ENCODE assay signal across 23 mouse cellular contexts in genomic region chr16:26369044-26369730, GRCm38 (mm10). TPM values are rescaled to one million over a fixed set of nuclear protein-coding genes. Genes with fewer than 3 reads are reported as not detected.
DNase-seq lines count a peak whose midpoint lies in the region; ATAC-seq and TF ChIP-seq lines count a peak whose summit lies in the region.
"Had no signal": no experiment of that assay in that cellular context is flagged by ENCODE, and none has a peak within 500 bp of the region (broad histone marks: within the 10 kb centered on the region; RNA-seq: fewer than 3 reads in every experiment).

No protein-coding gene starts in this region.

- H3K4me1 ChIP-seq in embryonic facial prominence, embryonic 14.5 days (ENCODE audit: control insufficient read depth, insufficient read depth, low read length) = no peaks in the 10 kb centered on the region
- peaks cover 7% of the 10 kb centered on the region for H3K4me1 ChIP-seq in embryonic facial prominence, embryonic 10.5 days
- H3K4me1 ChIP-seq in limb, embryonic 13.5 days = 0 out of 2 replicates have a peak, but pooled peaks cover 8% of the 10 kb centered on the region
- peaks cover 13% of the 10 kb centered on the region for H3K4me1 ChIP-seq in limb, embryonic 10.5 days
- no peaks in the 10 kb centered on the region for H3K4me1 ChIP-seq in intestine, postnatal 0 days (replicated peaks; ENCODE audit: control insufficient read depth, insufficient read depth, low read length)
- H3K4me1 ChIP-seq in stomach, postnatal 0 days (replicated peaks; ENCODE audit: control insufficient read depth, insufficient read depth) = no peaks in the 10 kb centered on the region
- H3K4me1 ChIP-seq: stomach, embryonic 15.5 days had no signal

- DNase-seq in embryonic facial prominence, embryonic 14.5 days (ENCODE audit: low spot score) = no peak
- no peak for DNase-seq in embryonic facial prominence, embryonic 10.5 days (ENCODE audit: low spot score)
- DNase-seq in limb, embryonic 10.5 days (ENCODE audit: low spot score) = no peak
- DNase-seq in stomach, postnatal 0 days (ENCODE audit: low spot score) = no peak
- DNase-seq: adrenal gland, adult 8-10 months; cerebellum, adult 8-10 months; gastrocnemius, adult 2 months; layer of hippocampus, adult 9-11 months; lung, postnatal 14 days; thymus, adult 2 months; thymus, postnatal 4 days had no signal

- ATAC-seq in embryonic facial prominence, embryonic 14.5 days (ENCODE audit: low read depth) = no peak
- no peak for ATAC-seq in limb, embryonic 13.5 days (ENCODE audit: low FRiP score, low read depth)
- ATAC-seq in intestine, postnatal 0 days = peak; percentile 66
- ATAC-seq in megakaryocyte, adult 5-6 weeks (ENCODE audit: poor library complexity, severe bottlenecking) = peak; percentile 60
- ATAC-seq in erythroid progenitor cell, adult 5-6 weeks (replicated peaks; ENCODE audit: low FRiP score, poor library complexity, severe bottlenecking) = no peak
- ATAC-seq in stomach, postnatal 0 days (ENCODE audit: low FRiP score, low TSS enrichment) = no peak
- ATAC-seq: activated CD4-positive, CD25-positive, alpha-beta regulatory T cell, adult 4 months; forebrain, embryonic 14.5 days; midbrain, embryonic 13.5 days had no signal

- no peak overlapping the region for H3K9ac ChIP-seq in embryonic facial prominence, embryonic 14.5 days (ENCODE audit: low read depth, low read length)
- H3K9ac ChIP-seq in limb, embryonic 13.5 days = no peak overlapping the region
- H3K9ac ChIP-seq in intestine, postnatal 0 days (ENCODE audit: low read depth, low read length) = no peak overlapping the region
- no peak overlapping the region for H3K9ac ChIP-seq in stomach, postnatal 0 days (ENCODE audit: low read length)
- H3K9ac ChIP-seq: limb, embryonic 15.5 days; midbrain, embryonic 13.5 days; stomach, embryonic 15.5 days had no signal

- H3K9me3 ChIP-seq in embryonic facial prominence, embryonic 14.5 days (ENCODE audit: control insufficient read depth, low read length) = no peaks in the 10 kb centered on the region
- H3K9me3 ChIP-seq in embryonic facial prominence, embryonic 10.5 days = no peaks in the 10 kb centered on the region
- H3K9me3 ChIP-seq in limb, embryonic 13.5 days = no peaks in the 10 kb centered on the region
- no peaks in the 10 kb centered on the region for H3K9me3 ChIP-seq in limb, embryonic 10.5 days (replicated peaks)
- H3K9me3 ChIP-seq in intestine, postnatal 0 days (ENCODE audit: control insufficient read depth) = no peaks in the 10 kb centered on the region
- H3K9me3 ChIP-seq in stomach, postnatal 0 days (ENCODE audit: control insufficient read depth, low read length) = no peaks in the 10 kb centered on the region
- H3K9me3 ChIP-seq: limb, embryonic 15.5 days; megakaryocyte, embryonic 14.5 days; midbrain, embryonic 13.5 days; stomach, embryonic 15.5 days had no signal

- no peaks in the 10 kb centered on the region for H3K36me3 ChIP-seq in embryonic facial prominence, embryonic 14.5 days (ENCODE audit: control insufficient read depth, insufficient read depth, low read length)
- no peaks in the 10 kb centered on the region for H3K36me3 ChIP-seq in embryonic facial prominence, embryonic 10.5 days (replicated peaks)
- no peaks in the 10 kb centered on the region for H3K36me3 ChIP-seq in limb, embryonic 13.5 days
- H3K36me3 ChIP-seq in limb, embryonic 10.5 days = no peaks in the 10 kb centered on the region
- no peaks in the 10 kb centered on the region for H3K36me3 ChIP-seq in intestine, postnatal 0 days (ENCODE audit: control insufficient read depth, insufficient read depth)
- H3K36me3 ChIP-seq in stomach, postnatal 0 days (ENCODE audit: control insufficient read depth, insufficient read depth, low read length) = no peaks in the 10 kb centered on the region
- H3K36me3 ChIP-seq: limb, embryonic 15.5 days; midbrain, embryonic 13.5 days; stomach, embryonic 15.5 days had no signal

- no peak overlapping the region for H3K4me3 ChIP-seq in embryonic facial prominence, embryonic 14.5 days (ENCODE audit: low read depth, low read length)
- H3K4me3 ChIP-seq in embryonic facial prominence, embryonic 10.5 days = no peak overlapping the region
- H3K4me3 ChIP-seq in limb, embryonic 13.5 days = no peak overlapping the region
- H3K4me3 ChIP-seq in limb, embryonic 10.5 days = no peak overlapping the region
- H3K4me3 ChIP-seq in intestine, postnatal 0 days (ENCODE audit: low read depth, low read length) = no peak overlapping the region
- H3K4me3 ChIP-seq in stomach, postnatal 0 days (ENCODE audit: low read depth, low read length) = no peak overlapping the region
- H3K4me3 ChIP-seq: erythroblast, embryonic 14.5 days; gastrocnemius, adult 2 months; megakaryocyte, embryonic 14.5 days; midbrain, embryonic 13.5 days; stomach, embryonic 15.5 days had no signal

- H3K4me2 ChIP-seq in embryonic facial prominence, embryonic 14.5 days (ENCODE audit: low read depth, low read length) = 0 out of 2 replicates have a peak overlapping the region, but pooled peaks have one; percentile 7
- 0 out of 2 replicates have a peak overlapping the region, but pooled peaks have one; percentile 1 for H3K4me2 ChIP-seq in limb, embryonic 13.5 days (replicated peaks)
- H3K4me2 ChIP-seq in intestine, postnatal 0 days (replicated peaks; ENCODE audit: low read depth) = no peak overlapping the region
- no peak overlapping the region for H3K4me2 ChIP-seq in stomach, postnatal 0 days (replicated peaks; ENCODE audit: low read depth)
- H3K4me2 ChIP-seq: midbrain, embryonic 13.5 days; stomach, embryonic 15.5 days had no signal

- no peak for TF ChIP-seq EP300 in stomach, postnatal 0 days (optimal IDR thresholded peaks at IDR 0.05)

- no peaks in the 10 kb centered on the region for H3K27me3 ChIP-seq in embryonic facial prominence, embryonic 14.5 days (replicated peaks; ENCODE audit: control insufficient read depth, insufficient read depth, low read length)
- peaks cover 12% of the 10 kb centered on the region for H3K27me3 ChIP-seq in embryonic facial prominence, embryonic 10.5 days (replicated peaks; ENCODE audit: low read depth, poor library complexity, severe bottlenecking)
- no peaks in the 10 kb centered on the region for H3K27me3 ChIP-seq in limb, embryonic 13.5 days
- peaks cover 14% of the 10 kb centered on the region; the same call in 1 of the 2 replicates for H3K27me3 ChIP-seq in limb, embryonic 10.5 days (ENCODE audit: low read depth, poor library complexity, severe bottlenecking)
- no peaks in the 10 kb centered on the region for H3K27me3 ChIP-seq in intestine, postnatal 0 days (replicated peaks; ENCODE audit: control insufficient read depth, insufficient read depth, low read length)
- H3K27me3 ChIP-seq in stomach, postnatal 0 days (ENCODE audit: control insufficient read depth, insufficient read depth, low read length) = no peaks in the 10 kb centered on the region
- H3K27me3 ChIP-seq: limb, embryonic 15.5 days; stomach, embryonic 15.5 days had no signal

- WGBS in embryonic facial prominence, embryonic 14.5 days = 84% methylated on average over 7 of the region's 7 CpGs
- WGBS in embryonic facial prominence, embryonic 10.5 days = 90% methylated on average over 7 of the region's 7 CpGs
- WGBS in limb, embryonic 13.5 days = 86% methylated on average over 7 of the region's 7 CpGs
- 92% methylated on average over 7 of the region's 7 CpGs for WGBS in limb, embryonic 10.5 days
- 63% methylated on average over 7 of the region's 7 CpGs for WGBS in intestine, postnatal 0 days
- 68% methylated on average over 7 of the region's 7 CpGs for WGBS in stomach, postnatal 0 days

- TF ChIP-seq CTCF in intestine, postnatal 0 days (IDR thresholded peaks at IDR 0.05; ENCODE audit: low read depth) = no peak
- no peak for TF ChIP-seq CTCF in stomach, postnatal 0 days (IDR thresholded peaks at IDR 0.05; ENCODE audit: low read depth)

- H3K27ac ChIP-seq in embryonic facial prominence, embryonic 14.5 days (replicated peaks; ENCODE audit: low read depth, low read length) = no peak overlapping the region
- no peak overlapping the region for H3K27ac ChIP-seq in embryonic facial prominence, embryonic 10.5 days (replicated peaks)
- H3K27ac ChIP-seq in limb, embryonic 13.5 days = no peak overlapping the region
- H3K27ac ChIP-seq in limb, embryonic 10.5 days = no peak overlapping the region
- H3K27ac ChIP-seq in intestine, postnatal 0 days (ENCODE audit: low read depth, low read length) = no peak overlapping the region
- H3K27ac ChIP-seq in stomach, postnatal 0 days (replicated peaks) = no peak overlapping the region
- H3K27ac ChIP-seq: gastrocnemius, adult 2 months; limb, embryonic 15.5 days; midbrain, embryonic 13.5 days; stomach, embryonic 15.5 days had no signal

RNA-seq across cellular contexts. Expression of gene Cldn1, which starts 2.5 kb away (rescaled TPM):
- 22.8 and 25.4 TPM in 2 replicates for polyA plus RNA-seq in embryonic facial prominence, embryonic 14.5 days (2014; fragmentation: Nextera tagmentation; extraction: Ambion mirVana)
- 2.5 and 4.0 TPM in 2 replicates for polyA plus RNA-seq in embryonic facial prominence, embryonic 10.5 days (2016; fragmentation: Nextera tagmentation; extraction: Ambion mirVana)
- polyA plus RNA-seq in limb, embryonic 13.5 days (2015; fragmentation: Nextera tagmentation; extraction: Ambion mirVana) = 10.1 and 10.7 TPM in 2 replicates
- 2.8 and 3.5 TPM in 2 replicates for polyA plus RNA-seq in limb, embryonic 10.5 days (2016; fragmentation: Nextera tagmentation; extraction: Ambion mirVana)
- polyA plus RNA-seq in intestine, postnatal 0 days (2015; fragmentation: Nextera tagmentation; extraction: Ambion mirVana) = 5.4 and 5.5 TPM in 2 replicates
- total RNA-seq in megakaryocyte, adult 5-6 weeks (2015) = 5.7 and 7.0 TPM in 2 replicates
- total RNA-seq in megakaryocyte, adult 5-6 weeks (2017) = 3.1 and 6.4 TPM in 2 replicates
- total RNA-seq in erythroid progenitor cell, adult 5-6 weeks (2015; ENCODE audit: low replicate concordance) = 0.42 and 0.72 TPM in 2 replicates
- 1.2 TPM in 1 of 2 replicates, not detected in the other for total RNA-seq in erythroid progenitor cell, adult 5-6 weeks (2017; ENCODE audit: low replicate concordance)
- polyA plus RNA-seq in stomach, postnatal 0 days (2015; fragmentation: Nextera tagmentation; extraction: Ambion mirVana) = 14.1 and 14.6 TPM in 2 replicates
- total RNA-seq: monocyte, adult 5-6 weeks had no signal
- polyA plus RNA-seq: activated CD4-positive, CD25-positive, alpha-beta regulatory T cell, adult 4 months; erythroblast, embryonic 14.5 days had no signal

Comparison
In these comparisons a context has a peak if more than half of its experiments do, and no peak if none do; other contexts are left out.
1. ATAC-seq: peak in intestine, postnatal 0 days (single experiment) and megakaryocyte, adult 5-6 weeks (single experiment); none in embryonic facial prominence, embryonic 14.5 days (single experiment), limb, embryonic 13.5 days (single experiment), erythroid progenitor cell, adult 5-6 weeks (single experiment) and stomach, postnatal 0 days (single experiment).
2. H3K4me2 ChIP-seq: peak in embryonic facial prominence, embryonic 14.5 days (single experiment) and limb, embryonic 13.5 days (single experiment); none in intestine, postnatal 0 days (single experiment) and stomach, postnatal 0 days (single experiment).